Mouse (Mus musculus): ENCODE results near the gene Polr2g. TPM values are rescaled to one million over a fixed set of nuclear protein-coding genes. Genes with fewer than 3 reads are reported as not detected.
A peak's percentile ranks its signal among the peaks of the same experiment; 100 is the strongest.
"Not testable (repeated sequence)": the region's sequence is repeated elsewhere in the genome, so short reads cannot be mapped to it uniquely, and the experiment has no call there.

The Polr2g gene
- total and polyA plus RNA-seq, 2 experiments from 2014 or later: 89.3 to 193 TPM

DNA sequence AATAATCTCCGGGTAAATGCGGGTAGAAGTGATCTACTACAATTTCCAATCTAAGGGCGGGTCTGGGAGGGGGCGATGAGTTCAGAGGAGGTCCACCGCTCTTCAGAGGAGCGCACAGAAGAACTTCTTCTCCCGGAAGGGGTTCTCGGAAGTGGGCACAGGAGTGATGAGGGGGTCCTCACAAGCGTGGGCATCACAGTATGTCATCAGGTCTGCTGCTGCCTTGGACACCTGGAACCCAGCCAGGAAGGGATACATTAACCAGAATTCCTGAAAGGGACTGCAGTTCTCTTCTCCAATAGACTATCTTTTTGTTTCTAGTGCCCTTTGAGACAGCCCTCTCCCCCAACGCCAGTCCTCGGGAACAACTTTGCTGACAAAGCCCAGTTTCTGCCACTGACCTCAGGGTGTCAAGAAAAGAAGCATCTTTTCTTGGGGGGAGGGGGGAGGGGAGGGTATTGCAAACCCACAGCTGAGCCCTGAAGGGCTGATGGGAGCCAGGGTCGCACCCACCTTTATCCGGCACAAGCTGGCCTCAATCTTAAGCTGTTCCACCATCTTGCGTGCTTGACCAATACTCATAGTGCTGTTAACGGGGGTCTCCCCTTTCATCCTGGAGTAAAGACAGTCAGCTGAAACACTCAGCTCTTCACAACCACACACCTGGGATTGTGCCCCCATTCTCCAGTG lies 39.8 kb upstream of the Polr2g start:
- Histone ChIP-seq H3K4me1 (ENCODE audit: insufficient read depth) (peaks cover 5% of the 10 kb centered on the region), H3K36me3 (ENCODE audit: insufficient read depth) (peaks cover 26% of the 10 kb centered on the region), H3K9me3 (ENCODE audit: low read length) (no peaks in the 10 kb centered on the region), H3K27me3 (ENCODE audit: insufficient read depth, low read length) (no peaks in the 10 kb centered on the region), H3K9ac (peak overlapping the region; percentile 97), H3K4me3 (ENCODE audit: low read depth, low read length) (peak overlapping the region; percentile 72), H3K4me2 (ENCODE audit: low read depth) (peak overlapping the region; percentile 84), H3K27ac (ENCODE audit: low read depth, low read length) (peak overlapping the region; percentile 98)
- DNase-seq: peak; percentile 67
- 8% methylated on average over 15 of the region's 15 CpGs for WGBS
- TF ChIP-seq CTCF (IDR thresholded peaks at IDR 0.05; ENCODE audit: low read depth): no peak
- ATAC-seq: peak; percentile 7

DNA sequence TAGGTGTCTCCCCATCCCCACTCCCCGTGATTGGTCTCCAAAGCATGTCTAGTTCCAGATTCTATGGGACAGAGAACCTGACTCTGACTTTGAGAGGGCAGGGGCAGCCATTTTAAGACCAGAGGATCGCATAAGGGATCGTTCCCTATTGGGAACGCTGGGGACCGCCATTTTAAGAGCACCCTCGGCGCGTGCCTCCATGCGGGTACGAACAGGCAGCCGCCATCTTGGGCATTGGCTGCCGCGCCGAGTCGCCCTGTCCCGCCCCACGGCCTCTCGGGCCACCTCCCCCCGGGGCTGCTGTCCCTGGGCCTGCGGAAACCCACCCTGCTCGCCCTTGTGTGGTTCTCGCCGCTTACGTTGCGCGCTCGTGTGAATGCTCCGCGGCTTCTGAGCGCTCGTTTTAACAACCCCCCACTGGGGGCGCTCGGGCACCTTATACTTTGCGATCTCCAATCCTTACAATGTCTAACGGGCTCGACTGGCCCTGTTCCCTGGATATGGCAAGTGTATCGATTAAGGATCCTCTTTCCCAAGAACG lies 38.9 kb upstream of the Polr2g start, which contains the start of gene Bscl2:
Gene Bscl2 (plus strand): TSS at position 217 of the 541 bp plus-strand sequence.
- H3K4me1 ChIP-seq (ENCODE audit: insufficient read depth): peaks cover 5% of the 10 kb centered on the region
- WGBS: 1% methylated on average over 38 of the region's 38 CpGs
- no peaks in the 10 kb centered on the region for H3K9me3 ChIP-seq (ENCODE audit: low read length)

DNA sequence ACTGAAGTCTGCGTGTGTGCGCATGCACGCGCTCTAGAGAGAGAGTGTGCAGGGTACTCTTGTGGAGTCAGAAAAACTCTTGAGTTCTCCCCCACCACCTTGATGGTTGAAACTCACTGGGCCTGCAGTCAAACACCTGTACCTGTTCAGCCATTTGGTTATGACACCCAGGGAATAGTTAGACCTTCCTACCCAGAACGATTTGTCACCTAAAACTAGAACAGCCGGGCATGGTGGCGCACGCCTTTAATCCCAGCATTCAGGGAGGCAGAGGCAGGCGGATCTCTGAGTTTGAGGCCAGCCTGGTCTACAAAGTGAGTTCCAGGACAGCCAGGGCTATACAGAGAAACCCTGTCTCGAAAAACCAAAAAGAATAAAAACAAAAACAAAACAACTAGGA lies 38.0 kb upstream of the Polr2g start:
- H3K27me3 ChIP-seq (ENCODE audit: insufficient read depth, low read length); H3K9me3 ChIP-seq (ENCODE audit: low read length); H3K9ac ChIP-seq; H3K4me3 ChIP-seq (ENCODE audit: low read depth, low read length); ATAC-seq; H3K4me1 ChIP-seq (ENCODE audit: insufficient read depth); DNase-seq: not testable (repeated sequence)
- Histone ChIP-seq H3K27ac (ENCODE audit: low read depth, low read length) (peak overlapping the region; percentile 98; the same call in 1 of the 2 replicates), H3K36me3 (ENCODE audit: insufficient read depth) (peaks cover 30% of the 10 kb centered on the region), H3K4me2 (ENCODE audit: low read depth) (0 out of 2 replicates have a peak overlapping the region, but pooled peaks have one; percentile 84)
- 93% methylated on average over 10 of the region's 10 CpGs for WGBS

More for the DNA sequence above, 38.9 kb upstream of the Polr2g start, which contains the start of gene Bscl2:
- Histone ChIP-seq H3K9ac (peak within 1 kb of the TSS; percentile 97), H3K27me3 (ENCODE audit: insufficient read depth, low read length) (no peaks in the 10 kb centered on the region), H3K4me2 (ENCODE audit: low read depth) (peak within 1 kb of the TSS; percentile 84), H3K4me3 (ENCODE audit: low read depth, low read length) (peak within 1 kb of the TSS; percentile 72), H3K36me3 (ENCODE audit: insufficient read depth) (peaks cover 27% of the 10 kb centered on the region), H3K27ac (ENCODE audit: low read depth, low read length) (peak within 1 kb of the TSS; percentile 98)
- peak; percentile 72 for TF ChIP-seq CTCF (IDR thresholded peaks at IDR 0.05; ENCODE audit: low read depth)
- DNase-seq (peak; percentile 95), ATAC-seq (peak; percentile 79)

DNA sequence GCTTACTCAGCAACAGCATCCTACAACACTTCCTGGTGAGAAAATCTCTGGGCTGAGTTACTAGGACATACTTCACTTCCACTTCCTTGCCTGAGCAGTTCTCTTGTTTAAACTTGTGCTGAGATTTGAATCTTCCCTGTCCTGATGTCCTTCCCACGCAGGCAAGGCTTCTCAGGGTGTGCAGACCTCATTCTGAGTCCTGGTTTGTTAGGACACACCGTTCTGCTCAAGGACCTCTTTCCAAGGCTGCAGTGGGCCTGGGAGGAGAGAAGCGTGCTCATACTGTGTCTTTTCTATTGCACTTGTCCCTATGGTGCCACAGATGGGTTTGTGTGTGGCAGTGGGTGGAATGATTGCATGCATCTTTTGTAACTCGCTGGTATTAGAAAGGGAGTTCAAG lies 34.6 kb upstream of the Polr2g start:
- Histone ChIP-seq H3K4me2 (ENCODE audit: low read depth) (no peak overlapping the region), H3K9me3 (ENCODE audit: low read length) (no peaks in the 10 kb centered on the region), H3K27ac (ENCODE audit: low read depth, low read length) (no peak overlapping the region), H3K36me3 (ENCODE audit: insufficient read depth) (peaks cover 61% of the 10 kb centered on the region), H3K4me1 (ENCODE audit: insufficient read depth) (no peaks in the 10 kb centered on the region), H3K4me3 (ENCODE audit: low read depth, low read length) (no peak overlapping the region), H3K9ac (no peak overlapping the region), H3K27me3 (ENCODE audit: insufficient read depth, low read length) (no peaks in the 10 kb centered on the region)
- WGBS: 91% methylated on average over 4 of the region's 4 CpGs
- no peak for TF ChIP-seq CTCF (IDR thresholded peaks at IDR 0.05; ENCODE audit: low read depth)
- ATAC-seq: no peak
- no peak for DNase-seq

DNA sequence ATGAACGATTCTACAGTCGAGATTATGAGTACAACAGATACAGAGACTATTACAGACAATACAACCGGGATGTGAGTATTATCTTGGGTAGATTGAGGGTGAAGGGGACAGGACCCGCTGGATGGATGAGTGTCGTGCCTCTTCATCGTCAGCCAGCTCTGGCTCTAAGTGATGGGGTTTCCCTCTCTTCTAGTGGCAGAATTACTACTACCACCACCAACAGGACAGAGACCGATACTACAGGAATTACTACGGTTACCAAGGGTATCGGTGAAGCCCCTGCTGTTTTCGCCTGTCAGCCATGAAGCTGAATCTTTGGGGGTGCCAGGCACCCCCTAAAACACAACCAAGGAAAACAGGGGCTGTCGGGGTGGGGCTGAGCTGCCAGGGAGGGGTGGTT lies 32.9 kb upstream of the Polr2g start:
- peak; percentile 41 for TF ChIP-seq CTCF (IDR thresholded peaks at IDR 0.05; ENCODE audit: low read depth)
- 73% methylated on average over 11 of the region's 11 CpGs for WGBS

DNA sequence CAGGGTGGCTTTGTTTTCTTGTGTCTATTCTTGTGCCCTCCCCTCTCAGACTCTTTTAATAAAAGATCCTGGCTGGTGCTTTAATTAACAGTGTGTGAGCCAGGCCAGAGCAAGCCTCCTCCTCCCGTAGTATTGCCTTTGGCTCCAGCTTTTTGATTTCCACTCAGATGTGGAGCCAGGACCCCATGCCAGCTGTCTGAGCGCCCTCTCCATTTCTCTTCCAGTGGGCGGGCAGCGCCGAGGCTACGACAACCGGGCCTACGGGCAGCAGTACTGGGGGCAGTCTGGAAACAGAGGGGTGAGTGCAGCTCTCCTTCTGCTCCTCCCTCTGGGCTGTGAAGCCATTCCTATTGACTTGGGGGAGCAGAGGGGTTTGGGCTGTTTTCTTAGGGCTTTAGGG lies 32.3 kb upstream of the Polr2g start:
- H3K9me3 ChIP-seq (ENCODE audit: low read length): no peaks in the 10 kb centered on the region
- WGBS: 69% methylated on average over 8 of the region's 8 CpGs
- H3K4me1 ChIP-seq (ENCODE audit: insufficient read depth): no peaks in the 10 kb centered on the region
- H3K27ac ChIP-seq (ENCODE audit: low read depth, low read length): no peak overlapping the region
- no peak for TF ChIP-seq CTCF (IDR thresholded peaks at IDR 0.05; ENCODE audit: low read depth)
- H3K36me3 ChIP-seq (ENCODE audit: insufficient read depth): peaks cover 81% of the 10 kb centered on the region
- peak; percentile 39; the same call in 1 of the 2 replicates for ATAC-seq
- no peak for DNase-seq
- H3K9ac ChIP-seq: no peak overlapping the region
- H3K4me2 ChIP-seq (ENCODE audit: low read depth): no peak overlapping the region
- H3K4me3 ChIP-seq (ENCODE audit: low read depth, low read length): no peak overlapping the region
- H3K27me3 ChIP-seq (ENCODE audit: insufficient read depth, low read length): no peaks in the 10 kb centered on the region

More for the DNA sequence above, 32.9 kb upstream of the Polr2g start:
- Histone ChIP-seq H3K4me1 (ENCODE audit: insufficient read depth) (no peaks in the 10 kb centered on the region), H3K9ac (no peak overlapping the region), H3K27ac (ENCODE audit: low read depth, low read length) (no peak overlapping the region), H3K36me3 (ENCODE audit: insufficient read depth) (peaks cover 77% of the 10 kb centered on the region), H3K9me3 (ENCODE audit: low read length) (no peaks in the 10 kb centered on the region), H3K4me2 (ENCODE audit: low read depth) (no peak overlapping the region), H3K27me3 (ENCODE audit: insufficient read depth, low read length) (no peaks in the 10 kb centered on the region), H3K4me3 (ENCODE audit: low read depth, low read length) (no peak overlapping the region)
- ATAC-seq (peak; percentile 66; the same call in 1 of the 2 replicates), DNase-seq (no peak)

DNA sequence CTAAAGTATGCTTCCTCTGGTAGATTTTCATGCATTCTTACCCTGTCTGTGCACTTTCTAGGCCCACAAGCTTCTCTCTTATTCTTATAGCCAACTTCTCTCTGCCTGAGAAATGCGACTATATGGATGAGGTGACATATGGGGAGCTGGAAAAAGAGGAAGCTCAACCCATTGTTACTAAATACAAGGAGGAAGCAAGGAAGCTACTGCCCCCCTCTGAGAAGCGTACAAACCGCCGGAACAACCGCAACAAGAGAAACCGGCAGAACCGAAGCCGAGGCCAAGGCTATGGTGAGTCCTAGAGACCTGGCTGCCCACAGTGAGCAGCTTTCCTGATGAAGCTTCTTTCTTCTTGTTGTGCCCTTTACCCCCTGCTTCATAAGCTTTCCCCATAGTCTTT lies 31.3 kb upstream of the Polr2g start, which contains the start of gene AC129217.1:
Gene AC129217.1 (plus strand): TSS at position 114 of the 400 bp plus-strand sequence.
- Histone ChIP-seq H3K9ac (no peak within 1 kb of the TSS), H3K27me3 (ENCODE audit: insufficient read depth, low read length) (no peaks in the 10 kb centered on the region), H3K9me3 (ENCODE audit: low read length) (no peaks in the 10 kb centered on the region), H3K4me1 (ENCODE audit: insufficient read depth) (no peaks in the 10 kb centered on the region), H3K4me2 (ENCODE audit: low read depth) (no peak within 1 kb of the TSS), H3K36me3 (ENCODE audit: insufficient read depth) (peaks cover 89% of the 10 kb centered on the region), H3K4me3 (ENCODE audit: low read depth, low read length) (no peak within 1 kb of the TSS), H3K27ac (ENCODE audit: low read depth, low read length) (no peak within 1 kb of the TSS)
- WGBS: 85% methylated on average over 8 of the region's 8 CpGs
- no peak for ATAC-seq
- TF ChIP-seq CTCF (IDR thresholded peaks at IDR 0.05; ENCODE audit: low read depth): no peak
- no peak for DNase-seq

Data from forebrain, postnatal 0 days (tissue).